Mouse (Mus musculus) gastrocnemius, adult 2 months (tissue): ENCODE results near the gene Slc22a13. TPM values are rescaled to one million over a fixed set of nuclear protein-coding genes. Genes with fewer than 3 reads are reported as not detected.

Experiments
- DNase-seq: peaks from one replicate; pipeline ENCODE4 v3.0.0; 2022
- H3K27ac ChIP-seq: fragments of 200-600 bp; 2 replicates; pipeline ENCODE4 v1.8.1; 2022; ENCODE audit warnings: mild to moderate bottlenecking
- H3K4me3 ChIP-seq: fragments of 200-600 bp; 2 replicates; pipeline ENCODE4 v1.8.1; 2022; ENCODE audit warnings: mild to moderate bottlenecking, moderate library complexity
- CTCF ChIP-seq: fragments of 200-600 bp; IDR thresholded peaks from 2 replicates; pipeline ENCODE4 v1.8.1; 2022; ENCODE audit warnings: antibody characterized with exemption, mild to moderate bottlenecking, moderate library complexity
- intact Hi-C: fragments of 180-260 bp; cut with DNase I; formaldehyde crosslinking; loops from one replicate; pipeline ENCODE4 v1.15.1; 2025
- long read RNA-seq, 2 experiments: library from polyadenylated mRNA; stranded (forward); transcript quantifications; one replicate each; pipeline ENCODE4 v2.0.0; 2021
- total RNA-seq, 2 experiments: library from RNA; stranded (reverse); gene quantifications; 2 replicates each; pipeline ENCODE4 v1.2.3; 2021

Slc22a13 gene
- not detected for total RNA-seq
- long read RNA-seq, experiment 1 = 0 reads
- long read RNA-seq, experiment 2 = 0 reads

- Histone ChIP-seq H3K27ac (no peak within 1 kb of the TSS), H3K4me3 (no peak within 1 kb of the TSS)
- intact Hi-C loops = no loop called here
- TF ChIP-seq CTCF = no peak
- no peak for DNase-seq
Measured at GRCm38 (mm10) chr9:119208998-119209397, at the start of gene Slc22a13. TSS of gene Slc22a13 (minus strand) at chr9:119209098.

GRCm38 (mm10) chr9:119258128-119258527 is 49.2 kb upstream of the Slc22a13 start:
- H3K4me3 ChIP-seq = 0 out of 2 replicates have a peak overlapping the region, but pooled peaks have one; percentile 3
- no peak for DNase-seq
- no peak overlapping the region; the same call in 1 of the 2 replicates for H3K27ac ChIP-seq
- TF ChIP-seq CTCF = no peak
- intact Hi-C loops = no loop called here

GRCm38 (mm10) chr9:119256161-119256560 is 47.3 kb upstream of the Slc22a13 start:
- intact Hi-C loops = no loop called here
- no peak for TF ChIP-seq CTCF
- Histone ChIP-seq H3K4me3 (no peak overlapping the region), H3K27ac (no peak overlapping the region)
- DNase-seq = no peak

- no peak for DNase-seq
- intact Hi-C loops = no loop called here
- Histone ChIP-seq H3K27ac (no peak overlapping the region), H3K4me3 (no peak overlapping the region)
- no peak for TF ChIP-seq CTCF
Measured at GRCm38 (mm10) chr9:119255096-119255495, 46.2 kb upstream of the Slc22a13 start.

GRCm38 (mm10) chr9:119254187-119254586 is 45.3 kb upstream of the Slc22a13 start:
- intact Hi-C loops = no loop called here
- no peak for TF ChIP-seq CTCF
- Histone ChIP-seq H3K4me3 (no peak overlapping the region), H3K27ac (no peak overlapping the region)
- no peak for DNase-seq

GRCm38 (mm10) chr9:119247996-119248395 is 39.1 kb upstream of the Slc22a13 start:
- H3K4me3 ChIP-seq = no peak overlapping the region
- no peak overlapping the region for H3K27ac ChIP-seq
- intact Hi-C loops = no loop called here
- DNase-seq = no peak
- no peak for TF ChIP-seq CTCF

- Histone ChIP-seq H3K27ac (no peak overlapping the region), H3K4me3 (no peak overlapping the region)
- TF ChIP-seq CTCF = peak; percentile 47
- intact Hi-C loops = no loop called here
- DNase-seq = peak; percentile 72
Measured at GRCm38 (mm10) chr9:119246826-119247225, 37.9 kb upstream of the Slc22a13 start.

- Histone ChIP-seq H3K27ac (no peak overlapping the region), H3K4me3 (no peak overlapping the region)
- no peak for TF ChIP-seq CTCF
- intact Hi-C loops = loop anchor here (5.0 kb wide), 1 partner anchor 108 kb away; no protein-coding TSS in a partner anchor
- DNase-seq = no peak
Measured at GRCm38 (mm10) chr9:119243981-119244380, 35.1 kb upstream of the Slc22a13 start.

- DNase-seq = no peak
- Histone ChIP-seq H3K27ac (no peak overlapping the region), H3K4me3 (no peak overlapping the region)
- TF ChIP-seq CTCF = no peak
- intact Hi-C loops = loop anchor here (5.0 kb wide), 1 partner anchor 111 kb away; no protein-coding TSS in a partner anchor
Measured at GRCm38 (mm10) chr9:119241169-119241865, 32.4 kb upstream of the Slc22a13 start.

- intact Hi-C loops = loop anchor here (5.0 kb wide), 1 partner anchor 112 kb away; no protein-coding TSS in a partner anchor
- Histone ChIP-seq H3K4me3 (no peak overlapping the region), H3K27ac (no peak overlapping the region)
- no peak for DNase-seq
- TF ChIP-seq CTCF = no peak
Measured at GRCm38 (mm10) chr9:119240286-119240997, 31.5 kb upstream of the Slc22a13 start.

- no peak for DNase-seq
- H3K4me3 ChIP-seq = no peak overlapping the region
- intact Hi-C loops = no loop called here
- no peak overlapping the region for H3K27ac ChIP-seq
- no peak for TF ChIP-seq CTCF
Measured at GRCm38 (mm10) chr9:119239274-119239673, 30.4 kb upstream of the Slc22a13 start.

- no peak for DNase-seq
- Histone ChIP-seq H3K27ac (no peak overlapping the region), H3K4me3 (no peak overlapping the region)
- TF ChIP-seq CTCF = no peak
- intact Hi-C loops = no loop called here
Measured at GRCm38 (mm10) chr9:119238796-119239195, 29.9 kb upstream of the Slc22a13 start.

- Histone ChIP-seq H3K4me3 (no peak overlapping the region), H3K27ac (no peak overlapping the region)
- no peak for DNase-seq
- TF ChIP-seq CTCF = no peak
- intact Hi-C loops = no loop called here
Measured at GRCm38 (mm10) chr9:119231552-119231951, 22.7 kb upstream of the Slc22a13 start.
